Mouse (Mus musculus) heart, embryonic 14.5 days (tissue): Measurements from ENCODE around the gene Il6st. TPM values are rescaled to one million over a fixed set of nuclear protein-coding genes. Genes with fewer than 3 reads are reported as not detected.

Experiments
- ATAC-seq: fragments of 200-750 bp; cut with Nextera tagmentation; 2 replicates; pipeline ENCODE4 v1.8.0; 2017; ENCODE audit warnings: low read depth, moderate TSS enrichment; ENCODE audit not compliant: insufficient number of reproducible peaks, insufficient read depth, low FRiP score
- H3K27ac ChIP-seq, 2 experiments: fragments of 200-500 bp in 1 of 2; fragments of 300-500 bp in 1 of 2; sonication (generic) in 1 of 2; replicated peaks in 1 of 2; 2 replicates each; pipeline ENCODE4 v1.5.1; 2012 to 2014; ENCODE audit warnings: low read depth in 2 of 2, low read length in 2 of 2, control low read depth in 1 of 2, mild to moderate bottlenecking in 1 of 2, mixed read lengths in 1 of 2; ENCODE audit not compliant: control insufficient read depth in 1 of 2, insufficient read depth in 1 of 2
- H3K27me3 ChIP-seq: fragments of 300-500 bp; sonication (generic); 2 replicates; pipeline ENCODE4 v1.6.1; 2014; ENCODE audit warnings: mild to moderate bottlenecking, low read length, control low read depth; ENCODE audit not compliant: control insufficient read depth, insufficient read depth
- H3K36me3 ChIP-seq: fragments of 300-500 bp; sonication (generic); 2 replicates; pipeline ENCODE4 v1.6.1; 2014; ENCODE audit warnings: mild to moderate bottlenecking, control low read depth, low read length, mixed read lengths; ENCODE audit not compliant: control insufficient read depth, insufficient read depth
- H3K4me1 ChIP-seq, 2 experiments: fragments of 200-500 bp in 1 of 2; fragments of 300-500 bp in 1 of 2; sonication (generic) in 1 of 2; 2 replicates each; pipeline ENCODE4 v1.6.1; 2012 to 2014; ENCODE audit warnings: low read length in 2 of 2, control low read depth in 1 of 2, mixed read lengths in 1 of 2; ENCODE audit not compliant: control insufficient read depth in 2 of 2, insufficient read depth in 2 of 2
- H3K4me2 ChIP-seq: fragments of 300-500 bp; sonication (generic); 2 replicates; pipeline ENCODE4 v1.6.1; 2014; ENCODE audit warnings: mild to moderate bottlenecking, low read length
- H3K4me3 ChIP-seq, 2 experiments: fragments of 200-500 bp in 1 of 2; fragments of 300-500 bp in 1 of 2; sonication (generic) in 1 of 2; 2 replicates each; pipeline ENCODE4 v1.5.1; 2012 to 2014; ENCODE audit warnings: low read length in 2 of 2, mild to moderate bottlenecking in 2 of 2, control low read depth in 1 of 2, low read depth in 1 of 2, moderate library complexity in 1 of 2; ENCODE audit not compliant: control insufficient read depth in 1 of 2, insufficient read depth in 1 of 2
- H3K9ac ChIP-seq: fragments of 300-500 bp; sonication (generic); 2 replicates; pipeline ENCODE4 v1.6.1; 2014; ENCODE audit warnings: mild to moderate bottlenecking, low read length
- H3K9me3 ChIP-seq: fragments of 300-500 bp; sonication (generic); 2 replicates; pipeline ENCODE4 v1.6.1; 2016; ENCODE audit warnings: low read length, control low read depth; ENCODE audit not compliant: control insufficient read depth
- WGBS: fragments of 180-500 bp; shearing (Covaris S2); extraction: QIAGEN DNeasy Blood & Tissue Kit; methylation state at CpG from one replicate; pipeline ENCODE4 v1.1.7; 2014; 5-methylcytosine and 5-hydroxymethylcytosine counted together
- polyA plus RNA-seq: library from polyadenylated mRNA; unstranded; fragments of >200 nt; fragmentation: Nextera tagmentation; extraction: Ambion mirVana; gene quantifications from 2 replicates; pipeline ENCODE4 v1.2.1, GENCODE M21; 2014

Il6st gene
- polyA plus RNA-seq, 1 experiment from 2014 or later = 60.6 TPM

GRCm38 (mm10) chr13:112553304-112553703 lies 89.4 kb downstream of the Il6st start:
- Histone ChIP-seq H3K9me3 (no peaks in the 10 kb centered on the region), H3K9ac (no peak overlapping the region), H3K4me3 (no peak overlapping the region), H3K4me2 (no peak overlapping the region), H3K36me3 (no peaks in the 10 kb centered on the region), H3K27ac (no peak overlapping the region), H3K4me1 (no peaks in the 10 kb centered on the region), H3K27me3 (no peaks in the 10 kb centered on the region)
- 96% methylated on average over 5 of the region's 5 CpGs for WGBS
- no peak for ATAC-seq

- Histone ChIP-seq H3K9me3 (no peaks in the 10 kb centered on the region), H3K4me2 (no peak overlapping the region), H3K4me3 (no peak overlapping the region), H3K27ac (no peak overlapping the region), H3K36me3 (no peaks in the 10 kb centered on the region), H3K4me1 (no peaks in the 10 kb centered on the region), H3K27me3 (no peaks in the 10 kb centered on the region), H3K9ac (no peak overlapping the region)
- no peak for ATAC-seq
- 34% methylated on average over 2 of the region's 2 CpGs for WGBS
These were observed 92.6 kb downstream of the Il6st start for GRCm38 (mm10) chr13:112556501-112556900.

Other genes starting within 250 kb of the Il6st start
- 0.08 TPM in 2 replicates for gene Ankrd55, start 175.6 kb upstream of the Il6st start, polyA plus RNA-seq
- gene Il31ra, start 130.3 kb downstream of the Il6st start, polyA plus RNA-seq = 0.22 and 0.34 TPM in 2 replicates
- 0.69 and 0.97 TPM in 2 replicates for gene Ddx4, start 188.4 kb downstream of the Il6st start, polyA plus RNA-seq
- 13.1 and 14.6 TPM in 2 replicates for gene Slc38a9, start 196.7 kb downstream of the Il6st start, polyA plus RNA-seq